ENCODE assay signal across 25 mouse cellular contexts in genomic region chr9:64719526-64720163, GRCm38 (mm10). TPM values are rescaled to one million over a fixed set of nuclear protein-coding genes. Genes with fewer than 3 reads are reported as not detected.
DNase-seq lines count a peak whose midpoint lies in the region; ATAC-seq and TF ChIP-seq lines count a peak whose summit lies in the region.
"Had no signal": no experiment of that assay in that cellular context is flagged by ENCODE, and none has a peak within 500 bp of the region (broad histone marks: within the 10 kb centered on the region; RNA-seq: fewer than 3 reads in every experiment).

No protein-coding gene starts in this region.

- H3K9ac ChIP-seq in kidney, embryonic 14.5 days (ENCODE audit: low read depth, low read length), result no peak overlapping the region
- no peak overlapping the region for H3K9ac ChIP-seq in kidney, postnatal 0 days (ENCODE audit: low read depth, low read length)
- H3K9ac ChIP-seq in intestine, postnatal 0 days (ENCODE audit: low read depth, low read length), result no peak overlapping the region
- H3K9ac ChIP-seq: embryonic facial prominence, embryonic 12.5 days; embryonic facial prominence, embryonic 15.5 days; forebrain, postnatal 0 days; hindbrain, embryonic 12.5 days; hindbrain, embryonic 15.5 days had no signal

- peak; percentile 49; the same call in 1 of the 2 replicates for ATAC-seq in kidney, embryonic 14.5 days (ENCODE audit: low FRiP score, low TSS enrichment)
- peak; percentile 78; the same call in 1 of the 2 replicates for ATAC-seq in kidney, postnatal 0 days (replicated peaks; ENCODE audit: low FRiP score, low read depth)
- no peak for ATAC-seq in intestine, postnatal 0 days
- ATAC-seq: forebrain, embryonic 14.5 days; forebrain, postnatal 0 days had no signal

- peak overlapping the region; percentile 38; the same call in 1 of the 2 replicates for H3K27ac ChIP-seq in kidney, embryonic 14.5 days (ENCODE audit: low read depth, low read length)
- H3K27ac ChIP-seq in kidney, postnatal 0 days, result peak overlapping the region; percentile 39
- 0 out of 2 replicates have a peak overlapping the region, but pooled peaks have one; percentile 21 for H3K27ac ChIP-seq in intestine, postnatal 0 days (ENCODE audit: low read depth, low read length)
- H3K27ac ChIP-seq: embryonic facial prominence, embryonic 12.5 days; embryonic facial prominence, embryonic 15.5 days; gastrocnemius, adult 2 months; hindbrain, embryonic 12.5 days; hindbrain, embryonic 15.5 days had no signal

- no peak for DNase-seq in kidney, postnatal 36 days
- DNase-seq in kidney, postnatal 0 days (ENCODE audit: low spot score), result peak; percentile 69
- no peak for DNase-seq in kidney, adult 18-20 months
- no peak for DNase-seq in neural tube, embryonic 10.5 days (ENCODE audit: extremely low spot score, low spot score)
- DNase-seq: adrenal gland, adult 2 months; adrenal gland, postnatal 14 days; B cell, adult 2 months; cerebellum, adult 11 months; cerebellum, adult 2 months; cerebellum, adult 9-11 months; cerebellum, postnatal 25 days; forebrain, postnatal 0 days; gastrocnemius, adult 2 months; gastrocnemius, postnatal 14 days; heart, adult 11 months had no signal

- H3K4me3 ChIP-seq in kidney, embryonic 14.5 days (ENCODE audit: low read length), result no peak overlapping the region
- H3K4me3 ChIP-seq in kidney, postnatal 0 days (replicated peaks; ENCODE audit: low read depth, low read length), result no peak overlapping the region
- no peak overlapping the region for H3K4me3 ChIP-seq in intestine, postnatal 0 days (ENCODE audit: low read depth, low read length)
- H3K4me3 ChIP-seq: embryonic facial prominence, embryonic 12.5 days; embryonic facial prominence, embryonic 15.5 days; gastrocnemius, adult 2 months; hindbrain, embryonic 12.5 days; hindbrain, embryonic 15.5 days had no signal

- H3K36me3 ChIP-seq in kidney, embryonic 14.5 days (ENCODE audit: control insufficient read depth, insufficient read depth, low read length), result peaks cover 20% of the 10 kb centered on the region
- peaks cover 4% of the 10 kb centered on the region; the same call in 1 of the 2 replicates for H3K36me3 ChIP-seq in kidney, postnatal 0 days (ENCODE audit: insufficient read depth, low read length)
- peaks cover 27% of the 10 kb centered on the region for H3K36me3 ChIP-seq in intestine, postnatal 0 days (ENCODE audit: control insufficient read depth, insufficient read depth)

- no peak overlapping the region for H3K4me2 ChIP-seq in kidney, embryonic 14.5 days (replicated peaks; ENCODE audit: low read depth, low read length)
- no peak overlapping the region; the same call in 1 of the 2 replicates for H3K4me2 ChIP-seq in kidney, postnatal 0 days (ENCODE audit: low read length)
- no peak overlapping the region for H3K4me2 ChIP-seq in intestine, postnatal 0 days (replicated peaks; ENCODE audit: low read depth)
- H3K4me2 ChIP-seq: embryonic facial prominence, embryonic 12.5 days; embryonic facial prominence, embryonic 15.5 days; heart, embryonic 11.5 days; hindbrain, embryonic 12.5 days; hindbrain, embryonic 15.5 days had no signal

- no peaks in the 10 kb centered on the region for H3K9me3 ChIP-seq in kidney, embryonic 14.5 days (ENCODE audit: control insufficient read depth, low read length)
- H3K9me3 ChIP-seq in kidney, postnatal 0 days (replicated peaks; ENCODE audit: low read length), result no peaks in the 10 kb centered on the region
- H3K9me3 ChIP-seq in intestine, postnatal 0 days (ENCODE audit: control insufficient read depth), result no peaks in the 10 kb centered on the region
- H3K9me3 ChIP-seq: embryonic facial prominence, embryonic 12.5 days; embryonic facial prominence, embryonic 15.5 days; G1E; hindbrain, embryonic 12.5 days; hindbrain, embryonic 15.5 days had no signal

- WGBS in kidney, embryonic 14.5 days, result 38% methylated on average over 5 of the region's 5 CpGs
- WGBS in kidney, postnatal 0 days, result 43% methylated on average over 5 of the region's 5 CpGs
- 47% methylated on average over 5 of the region's 5 CpGs for WGBS in intestine, postnatal 0 days

- TF ChIP-seq CTCF in kidney, postnatal 0 days (IDR thresholded peaks at IDR 0.05; ENCODE audit: low read depth), result no peak
- TF ChIP-seq CTCF in intestine, postnatal 0 days (IDR thresholded peaks at IDR 0.05; ENCODE audit: low read depth), result no peak

- peaks cover 5% of the 10 kb centered on the region; the same call in 1 of the 2 replicates for H3K4me1 ChIP-seq in kidney, embryonic 14.5 days (ENCODE audit: control insufficient read depth, insufficient read depth, low read length)
- H3K4me1 ChIP-seq in kidney, postnatal 0 days (replicated peaks; ENCODE audit: insufficient read depth, low read length), result no peaks in the 10 kb centered on the region
- H3K4me1 ChIP-seq in intestine, postnatal 0 days (replicated peaks; ENCODE audit: control insufficient read depth, insufficient read depth, low read length), result 0 out of 2 replicates have a peak, but pooled peaks cover 3% of the 10 kb centered on the region
- H3K4me1 ChIP-seq: embryonic facial prominence, embryonic 12.5 days; embryonic facial prominence, embryonic 15.5 days; hindbrain, embryonic 12.5 days; hindbrain, embryonic 15.5 days had no signal

- H3K27me3 ChIP-seq in kidney, embryonic 14.5 days (ENCODE audit: control insufficient read depth, insufficient read depth, low read length), result no peaks in the 10 kb centered on the region
- H3K27me3 ChIP-seq in kidney, postnatal 0 days (ENCODE audit: insufficient read depth, low read length), result no peaks in the 10 kb centered on the region
- no peaks in the 10 kb centered on the region for H3K27me3 ChIP-seq in intestine, postnatal 0 days (replicated peaks; ENCODE audit: control insufficient read depth, insufficient read depth, low read length)
- H3K27me3 ChIP-seq: CH12.LX; embryonic facial prominence, embryonic 12.5 days; embryonic facial prominence, embryonic 15.5 days; hindbrain, embryonic 12.5 days; hindbrain, embryonic 15.5 days had no signal

RNA-seq across cellular contexts. Expression of gene Rab11a, which starts 17.9 kb away (rescaled TPM):
- 498 and 551 TPM in 2 replicates for polyA plus RNA-seq in kidney, embryonic 14.5 days (2014; fragmentation: Nextera tagmentation; extraction: Ambion mirVana)
- polyA plus RNA-seq in kidney, postnatal 0 days (2015; fragmentation: Nextera tagmentation; extraction: Ambion mirVana), result 1,132 and 1,149 TPM in 2 replicates
- polyA plus RNA-seq in intestine, postnatal 0 days (2015; fragmentation: Nextera tagmentation; extraction: Ambion mirVana), result 1,986 and 2,053 TPM in 2 replicates
